Mouse (Mus musculus): ENCODE results near the gene Chid1.

DNA sequence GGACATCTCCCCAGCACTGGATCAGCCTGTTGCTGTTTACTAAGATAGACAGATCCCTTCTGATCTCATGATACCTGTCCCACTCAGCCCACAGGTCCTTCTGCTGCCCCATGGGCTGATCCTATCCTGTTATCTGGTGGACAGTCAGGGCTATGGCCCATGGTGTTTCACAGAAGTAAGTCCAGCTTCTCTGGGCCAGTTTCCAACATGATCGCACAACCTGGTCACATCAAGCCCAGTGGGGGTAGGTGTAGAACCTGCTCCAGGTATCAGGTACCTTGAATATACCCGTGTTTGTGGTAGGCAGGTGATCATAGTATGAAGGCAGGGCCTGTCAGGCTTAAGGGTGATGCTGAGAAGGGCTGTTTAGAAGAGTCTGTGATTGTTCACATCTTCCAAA lies 44.3 kb downstream of the Chid1 start:
- no peak for TF ChIP-seq CTCF (IDR thresholded peaks at IDR 0.05; ENCODE audit: low read depth, low read length)
- no peak for TF ChIP-seq POLR2AphosphoS5 (IDR thresholded peaks at IDR 0.05; ENCODE audit: insufficient replicate concordance, low read depth, low read length)

Measured in G1E (cell line).